Mouse (Mus musculus): Measurements from ENCODE around the gene Tle6. TPM values are rescaled to one million over a fixed set of nuclear protein-coding genes. Genes with fewer than 3 reads are reported as not detected.

Tle6 gene
- polyA plus RNA-seq, 1 experiment from 2014 or later = 4.9 TPM

GRCm38 (mm10) chr10:81543633-81544032 is 57.2 kb downstream of the Tle6 start:
- Histone ChIP-seq H3K4me3 (peak overlapping the region; percentile 94), H3K27ac (replicated peaks) (no peak overlapping the region), H3K36me3 (no peaks in the 10 kb centered on the region), H3K9me3 (no peaks in the 10 kb centered on the region), H3K4me2 (peak overlapping the region; percentile 99), H3K27me3 (no peaks in the 10 kb centered on the region), H3K9ac (peak overlapping the region; percentile 98), H3K4me1 (replicated peaks) (peaks cover 42% of the 10 kb centered on the region)
- ATAC-seq (ENCODE audit: low read depth) = no peak
- WGBS = 81% methylated on average over 1 of the region's 1 CpGs

- Histone ChIP-seq H3K9ac (peak overlapping the region; percentile 98), H3K9me3 (no peaks in the 10 kb centered on the region), H3K27me3 (no peaks in the 10 kb centered on the region), H3K4me2 (peak overlapping the region; percentile 99), H3K36me3 (no peaks in the 10 kb centered on the region), H3K27ac (replicated peaks) (no peak overlapping the region), H3K4me3 (peak overlapping the region; percentile 94), H3K4me1 (replicated peaks) (peaks cover 42% of the 10 kb centered on the region)
- 78% methylated on average over 7 of the region's 7 CpGs for WGBS
- ATAC-seq (ENCODE audit: low read depth) = no peak
Measured at GRCm38 (mm10) chr10:81542727-81543460, 58.0 kb downstream of the Tle6 start.

DNA sequence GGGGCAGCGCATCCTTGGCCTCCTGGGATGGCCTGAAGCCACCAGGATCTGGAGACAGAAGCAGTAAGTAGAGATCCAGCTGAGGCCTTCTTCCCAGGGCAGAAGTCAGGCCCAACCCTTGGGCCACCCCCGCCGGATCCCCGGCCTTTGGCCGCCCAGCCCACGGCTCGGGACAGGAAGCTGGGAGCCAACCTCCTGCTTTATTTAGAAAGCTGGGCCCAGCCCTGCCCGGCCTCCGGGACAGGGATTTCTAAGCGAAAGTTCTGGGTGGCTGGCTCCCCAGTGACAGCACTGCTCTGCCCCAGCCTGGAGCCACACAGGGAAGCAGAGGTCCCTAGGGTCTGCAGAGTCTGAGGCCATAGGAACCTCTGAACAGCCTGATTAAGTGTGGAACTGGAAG is 59.1 kb downstream of the Tle6 start:
- Histone ChIP-seq H3K4me2 (peak overlapping the region; percentile 15), H3K9me3 (no peaks in the 10 kb centered on the region), H3K4me3 (no peak overlapping the region), H3K36me3 (no peaks in the 10 kb centered on the region), H3K4me1 (replicated peaks) (peaks cover 42% of the 10 kb centered on the region), H3K27me3 (no peaks in the 10 kb centered on the region), H3K27ac (replicated peaks) (no peak overlapping the region), H3K9ac (0 out of 2 replicates have a peak overlapping the region, but pooled peaks have one; percentile 52)
- WGBS = 80% methylated on average over 10 of the region's 10 CpGs
- no peak for ATAC-seq (ENCODE audit: low read depth)

DNA sequence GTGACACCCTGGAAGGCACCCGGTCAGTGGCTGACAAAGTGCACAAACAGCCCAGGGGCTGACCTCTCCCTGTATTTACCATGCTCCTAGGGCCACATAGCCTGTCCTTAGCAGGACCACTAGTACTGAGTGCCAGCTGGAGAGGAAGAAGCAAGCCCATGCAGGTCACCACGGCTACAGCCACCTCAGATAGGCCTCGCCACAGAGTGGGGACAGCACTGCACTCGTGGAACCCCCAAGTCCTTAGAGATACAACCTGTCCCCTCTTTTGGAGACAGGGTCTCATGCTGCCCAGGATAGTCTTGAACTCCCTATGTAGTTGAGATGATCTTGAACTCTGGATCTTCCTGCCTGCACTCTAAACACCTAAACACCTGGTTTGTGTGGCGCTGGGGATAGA is 59.5 kb downstream of the Tle6 start:
- ATAC-seq (ENCODE audit: low read depth) = no peak
- no peak overlapping the region for H3K27ac ChIP-seq (replicated peaks)

More for the DNA sequence above, 59.5 kb downstream of the Tle6 start:
- Histone ChIP-seq H3K27me3 (no peaks in the 10 kb centered on the region), H3K9ac (0 out of 2 replicates have a peak overlapping the region, but pooled peaks have one; percentile 52), H3K36me3 (no peaks in the 10 kb centered on the region), H3K4me1 (replicated peaks) (peaks cover 42% of the 10 kb centered on the region), H3K4me3 (no peak overlapping the region), H3K4me2 (peak overlapping the region; percentile 15; the same call in 1 of the 2 replicates), H3K9me3 (no peaks in the 10 kb centered on the region)
- 89% methylated on average over 5 of the region's 5 CpGs for WGBS

Other genes starting within 250 kb of the Tle6 start
- gene Mfsd12, start 243.6 kb downstream of the Tle6 start, polyA plus RNA-seq (2015; fragmentation: Nextera tagmentation; extraction: Ambion mirVana) = 16.5 and 17.8 TPM in 2 replicates
- 0.68 and 0.87 TPM in 2 replicates for gene 4930404N11Rik, start 235.3 kb downstream of the Tle6 start, polyA plus RNA-seq (2015; fragmentation: Nextera tagmentation; extraction: Ambion mirVana)
- 105 and 112 TPM in 2 replicates for gene Fzr1, start 222.6 kb downstream of the Tle6 start, polyA plus RNA-seq (2015; fragmentation: Nextera tagmentation; extraction: Ambion mirVana)
- gene Dohh, start 216.6 kb downstream of the Tle6 start, polyA plus RNA-seq (2015; fragmentation: Nextera tagmentation; extraction: Ambion mirVana) = 72.2 and 75.2 TPM in 2 replicates
- gene Gm48551, start 216.6 kb downstream of the Tle6 start, polyA plus RNA-seq (2015; fragmentation: Nextera tagmentation; extraction: Ambion mirVana) = 5.2 and 8.2 TPM in 2 replicates
- gene Gm48552, start 212.1 kb downstream of the Tle6 start, polyA plus RNA-seq (2015; fragmentation: Nextera tagmentation; extraction: Ambion mirVana) = 1.3 and 2.5 TPM in 2 replicates
- gene Smim24, start 208.0 kb downstream of the Tle6 start, polyA plus RNA-seq (2015; fragmentation: Nextera tagmentation; extraction: Ambion mirVana) = 1.8 and 3.1 TPM in 2 replicates
- 27.1 and 27.9 TPM in 2 replicates for gene Nfic, start 145.4 kb downstream of the Tle6 start, polyA plus RNA-seq (2015; fragmentation: Nextera tagmentation; extraction: Ambion mirVana)
- 52.7 and 56.1 TPM in 2 replicates for gene Celf5, start 118.4 kb downstream of the Tle6 start, polyA plus RNA-seq (2015; fragmentation: Nextera tagmentation; extraction: Ambion mirVana)
- 68.7 and 68.8 TPM in 2 replicates for gene Ncln, start 104.7 kb downstream of the Tle6 start, polyA plus RNA-seq (2015; fragmentation: Nextera tagmentation; extraction: Ambion mirVana)
- 0.36 and 0.64 TPM in 2 replicates for gene S1pr4, start 100.9 kb downstream of the Tle6 start, polyA plus RNA-seq (2015; fragmentation: Nextera tagmentation; extraction: Ambion mirVana)
- 1.3 and 1.9 TPM in 2 replicates for gene Gna15, start 76.8 kb downstream of the Tle6 start, polyA plus RNA-seq (2015; fragmentation: Nextera tagmentation; extraction: Ambion mirVana)
- gene Gna11, start 55.9 kb downstream of the Tle6 start, polyA plus RNA-seq (2015; fragmentation: Nextera tagmentation; extraction: Ambion mirVana) = 78.8 and 81.6 TPM in 2 replicates
- gene Aes, start 41.6 kb downstream of the Tle6 start, polyA plus RNA-seq (2015; fragmentation: Nextera tagmentation; extraction: Ambion mirVana) = 572 and 635 TPM in 2 replicates
- gene Tle2, start 26.5 kb downstream of the Tle6 start, polyA plus RNA-seq (2015; fragmentation: Nextera tagmentation; extraction: Ambion mirVana) = 31.1 and 32.9 TPM in 2 replicates
- 2.5 and 3.3 TPM in 2 replicates for gene BC025920, start 5.2 kb upstream of the Tle6 start, polyA plus RNA-seq (2015; fragmentation: Nextera tagmentation; extraction: Ambion mirVana)
- gene Sirt6, start 26.7 kb upstream of the Tle6 start, polyA plus RNA-seq (2015; fragmentation: Nextera tagmentation; extraction: Ambion mirVana) = 56.2 and 57.6 TPM in 2 replicates
- 10.6 and 11.8 TPM in 2 replicates for gene Ankrd24, start 27.5 kb upstream of the Tle6 start, polyA plus RNA-seq (2015; fragmentation: Nextera tagmentation; extraction: Ambion mirVana)
- 6.6 and 9.2 TPM in 2 replicates for gene Gm10778, start 48.0 kb upstream of the Tle6 start, polyA plus RNA-seq (2015; fragmentation: Nextera tagmentation; extraction: Ambion mirVana)
- 19.7 and 25.6 TPM in 2 replicates for gene Zfp433, start 103.8 kb upstream of the Tle6 start, polyA plus RNA-seq (2015; fragmentation: Nextera tagmentation; extraction: Ambion mirVana)
- gene Gm3055, start 170.1 kb upstream of the Tle6 start, polyA plus RNA-seq (2015; fragmentation: Nextera tagmentation; extraction: Ambion mirVana) = 16.3 and 16.6 TPM in 2 replicates
- gene Gm4767, start 211.1 kb upstream of the Tle6 start, polyA plus RNA-seq (2015; fragmentation: Nextera tagmentation; extraction: Ambion mirVana) = 3.1 and 4.6 TPM in 2 replicates